ENCODE assay signal across 8 mouse cellular contexts in the genomic region with DNA sequence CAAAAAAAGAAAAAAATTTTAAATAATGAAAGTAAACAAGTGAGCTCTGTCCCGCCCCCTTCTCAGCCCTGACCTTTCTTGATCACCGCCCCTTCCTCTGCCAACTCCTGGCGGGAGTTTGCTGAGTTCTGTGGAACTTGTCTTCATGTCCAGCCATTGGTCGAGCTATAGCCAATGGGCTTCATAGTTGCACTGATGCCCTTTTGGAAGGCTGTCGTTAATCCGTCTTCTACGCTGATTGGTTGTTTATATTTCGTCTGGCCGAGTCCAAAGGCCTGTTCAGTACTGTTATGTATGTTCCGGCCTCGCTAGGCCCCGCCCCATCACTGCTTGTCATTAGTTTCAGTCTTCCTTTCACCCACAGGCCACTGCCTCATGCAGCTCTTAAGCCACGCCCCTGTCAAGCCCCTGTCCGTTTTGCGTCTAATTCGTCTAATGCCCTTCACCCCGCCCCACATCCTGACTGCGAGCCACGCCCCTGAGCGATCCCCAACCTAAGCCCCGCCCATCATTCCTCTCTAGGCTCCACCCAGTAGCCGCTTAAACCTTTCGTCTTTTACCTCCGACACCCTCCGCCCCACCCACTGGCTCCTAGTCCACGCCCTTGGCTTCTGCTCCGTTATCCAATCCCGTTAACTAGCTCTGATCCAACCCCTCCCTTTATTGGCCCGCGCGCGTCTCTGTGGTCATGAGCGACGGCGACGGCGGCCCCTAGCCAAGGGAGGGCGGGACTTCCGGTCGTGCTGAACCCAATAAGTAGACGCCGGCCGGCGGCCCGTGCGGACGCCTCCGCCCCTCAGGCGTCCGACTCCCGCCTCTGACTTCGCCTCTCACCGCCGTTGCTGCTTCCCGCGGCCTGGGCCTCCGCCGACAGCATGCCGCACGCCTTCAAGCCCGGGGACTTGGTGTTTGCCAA. TPM values are rescaled to one million over a fixed set of nuclear protein-coding genes. Genes with fewer than 3 reads are reported as not detected.
DNase-seq lines count a peak whose midpoint lies in the region; ATAC-seq and TF ChIP-seq lines count a peak whose summit lies in the region.

A gene (plus strand): TSS at position 755 of the 916 bp plus-strand sequence.

- ATAC-seq in forebrain, postnatal 0 days: peak; percentile 91
- peak; percentile 94 for ATAC-seq in lung, embryonic 15.5 days (ENCODE audit: borderline replicate concordance, extremely low read depth, low FRiP score, low TSS enrichment)

- no peak for TF ChIP-seq CTCF in MEL (IDR thresholded peaks at IDR 0.05 in 2 of 3, conservative IDR thresholded peaks at IDR 0.05 in 1 of 3; ENCODE audit: control insufficient read depth in 1 of 3, insufficient read depth in 1 of 3, low read depth in 2 of 3, low read length in 3 of 3, poor library complexity in 1 of 3, severe bottlenecking in 1 of 3)
- TF ChIP-seq CTCF in cerebellum, adult 2 months (IDR thresholded peaks at IDR 0.05; ENCODE audit: borderline replicate concordance, insufficient read depth, low read depth, low read length): no peak
- TF ChIP-seq CTCF in forebrain, postnatal 0 days (IDR thresholded peaks at IDR 0.05; ENCODE audit: low read depth): no peak

- H3K9ac ChIP-seq in MEL (ENCODE audit: control insufficient read depth, low read depth, low read length, poor library complexity, severe bottlenecking): peak within 1 kb of the TSS; percentile 82
- H3K9ac ChIP-seq in forebrain, postnatal 0 days: peak within 1 kb of the TSS; percentile 71
- peak within 1 kb of the TSS; percentile 93 for H3K9ac ChIP-seq in lung, embryonic 15.5 days

- peak within 1 kb of the TSS; percentile 63 to 98 for H3K4me3 ChIP-seq in MEL (ENCODE audit: control insufficient read depth in 1 of 2, insufficient read depth in 1 of 2, low read depth in 2 of 2, low read length in 2 of 2)
- peak within 1 kb of the TSS; percentile 87 for H3K4me3 ChIP-seq in cerebellum, adult 2 months (replicated peaks; ENCODE audit: insufficient read depth, low read depth, low read length)
- peak within 1 kb of the TSS; percentile 99 for H3K4me3 ChIP-seq in forebrain, postnatal 0 days (ENCODE audit: low read depth, low read length)
- H3K4me3 ChIP-seq in lung, embryonic 15.5 days: peak within 1 kb of the TSS; percentile 92

- H3K79me2 ChIP-seq in MEL (ENCODE audit: control insufficient read depth, insufficient read depth, low read length, poor library complexity): peaks cover 19% of the 10 kb centered on the region

- H3K4me2 ChIP-seq in forebrain, postnatal 0 days (ENCODE audit: low read depth): peak within 1 kb of the TSS; percentile 96
- H3K4me2 ChIP-seq in lung, embryonic 15.5 days: peak within 1 kb of the TSS; percentile 92

- no peaks in the 10 kb centered on the region for H3K27me3 ChIP-seq in MEL (ENCODE audit: control insufficient read depth in 1 of 2, insufficient read depth in 2 of 2, low read length in 2 of 2)
- no peaks in the 10 kb centered on the region for H3K27me3 ChIP-seq in cerebellum, adult 2 months (ENCODE audit: control insufficient read depth, insufficient read depth, low read length)
- no peaks in the 10 kb centered on the region for H3K27me3 ChIP-seq in forebrain, postnatal 0 days (ENCODE audit: insufficient read depth, low read length)
- H3K27me3 ChIP-seq in lung, embryonic 15.5 days: no peaks in the 10 kb centered on the region

- peaks cover 0 to 10% of the 10 kb centered on the region in 2 experiments; a peak in 2 of 4 replicates for H3K36me3 ChIP-seq in MEL (ENCODE audit: control insufficient read depth in 1 of 2, insufficient read depth in 2 of 2, low read length in 2 of 2)
- H3K36me3 ChIP-seq in forebrain, postnatal 0 days (ENCODE audit: insufficient read depth): peaks cover 12% of the 10 kb centered on the region; the same call in 1 of the 2 replicates
- H3K36me3 ChIP-seq in lung, embryonic 15.5 days: peaks cover 12% of the 10 kb centered on the region; the same call in 1 of the 2 replicates

- peak; percentile 100 for DNase-seq in MEL (ENCODE audit: low read depth, low spot score)
- peak; percentile 99 to 100 for DNase-seq in cerebellum, adult 2 months
- DNase-seq in forebrain, postnatal 0 days: peak; percentile 99
- peak; percentile 100 for DNase-seq in heart, postnatal 4 days
- peak; percentile 99 to 100 for DNase-seq in layer of hippocampus, adult 8-10 months (ENCODE audit: low spot score in 2 of 2)
- DNase-seq in ovary, adult 18-20 months (ENCODE audit: low spot score): peak; percentile 100
- peak; percentile 99 for DNase-seq in thymus, postnatal 0 days (ENCODE audit: low spot score)

- H3K9me3 ChIP-seq in MEL (replicated peaks; ENCODE audit: insufficient read depth, low read length): no peaks in the 10 kb centered on the region
- H3K9me3 ChIP-seq in forebrain, postnatal 0 days (ENCODE audit: low read length): no peaks in the 10 kb centered on the region
- H3K9me3 ChIP-seq in lung, embryonic 15.5 days: no peaks in the 10 kb centered on the region

- WGBS in cerebellum, adult 2 months: under 1% methylated on average over 61 of the region's 61 CpGs
- 1% methylated on average over 58 of the region's 61 CpGs for WGBS in forebrain, postnatal 0 days
- under 1% methylated on average over 61 of the region's 61 CpGs for WGBS in lung, embryonic 15.5 days

- H3K27ac ChIP-seq in MEL (ENCODE audit: control insufficient read depth, low read depth, low read length): peak within 1 kb of the TSS; percentile 10; the same call in 1 of the 2 replicates
- H3K27ac ChIP-seq in cerebellum, adult 2 months (ENCODE audit: insufficient read depth, low read length): no peak within 1 kb of the TSS
- peak within 1 kb of the TSS; percentile 75 for H3K27ac ChIP-seq in forebrain, postnatal 0 days (ENCODE audit: low read depth, low read length)
- H3K27ac ChIP-seq in lung, embryonic 15.5 days: peak within 1 kb of the TSS; percentile 62

- TF ChIP-seq RAD21 in MEL (IDR thresholded peaks at IDR 0.05; ENCODE audit: low read depth, low read length): no peak

- TF ChIP-seq POLR2A in MEL (IDR thresholded peaks at IDR 0.05; ENCODE audit: control insufficient read depth in 1 of 2, insufficient read depth in 1 of 2, low read depth in 1 of 2, low read length in 2 of 2, poor library complexity in 1 of 2): peak; percentile 93 to 96
- peak; percentile 71 for TF ChIP-seq POLR2A in cerebellum, adult 2 months (IDR thresholded peaks at IDR 0.05; ENCODE audit: borderline replicate concordance, insufficient read depth, low read length)

- H3K4me1 ChIP-seq in MEL (ENCODE audit: control insufficient read depth in 1 of 2, insufficient read depth in 2 of 2, low read length in 2 of 2): peaks cover 0 to 21% of the 10 kb centered on the region in 2 experiments; a peak in 3 of 4 replicates
- H3K4me1 ChIP-seq in cerebellum, adult 2 months (ENCODE audit: control insufficient read depth, insufficient read depth, low read length): peaks cover 6% of the 10 kb centered on the region; the same call in 1 of the 2 replicates
- peaks cover 14% of the 10 kb centered on the region for H3K4me1 ChIP-seq in forebrain, postnatal 0 days (ENCODE audit: insufficient read depth)
- peaks cover 28% of the 10 kb centered on the region for H3K4me1 ChIP-seq in lung, embryonic 15.5 days

- TF ChIP-seq EP300 in MEL (IDR thresholded peaks at IDR 0.05; ENCODE audit: low read depth in 1 of 2, low read length in 2 of 2): no peak

TF ChIP-seq in MEL, 35 proteins besides CTCF, POLR2A, EP300 and RAD21 (continues in another document):
- TF ChIP-seq ZNF384 (IDR thresholded peaks at IDR 0.05; ENCODE audit: low read depth, low read length) (no peak), USF1 (IDR thresholded peaks at IDR 0.05; ENCODE audit: low read depth, low read length) (peak; percentile 3), JUND (IDR thresholded peaks at IDR 0.05; ENCODE audit: low read depth, low read length) (no peak), CHD2 (IDR thresholded peaks at IDR 0.05; ENCODE audit: low read length) (peak; percentile 56), ZMIZ1 (IDR thresholded peaks at IDR 0.05; ENCODE audit: low read depth, low read length) (peak; percentile 95), E2F4 (IDR thresholded peaks at IDR 0.05; ENCODE audit: borderline replicate concordance, low read depth, low read length) (peak; percentile 95), TBP (IDR thresholded peaks at IDR 0.05; ENCODE audit: low read depth, low read length) (peak; percentile 77), NRF1 (IDR thresholded peaks at IDR 0.05; ENCODE audit: insufficient read depth, low read depth, low read length, poor library complexity, severe bottlenecking) (peak; percentile 19; the same call in 1 of the 2 replicates), MAZ (IDR thresholded peaks at IDR 0.05; ENCODE audit: low read depth, low read length) (peak; percentile 44; the same call in 1 of the 2 replicates), SMC3 (IDR thresholded peaks at IDR 0.05; ENCODE audit: low read depth, low read length) (no peak), TCF12 (IDR thresholded peaks at IDR 0.05; ENCODE audit: low read depth, low read length) (0 out of 2 replicates have a peak, but pooled peaks have one; percentile 25), SIN3A (IDR thresholded peaks at IDR 0.05; ENCODE audit: low read length) (peak; percentile 77), MYC (IDR thresholded peaks at IDR 0.05; ENCODE audit: low read depth, low read length) (0 out of 2 replicates have a peak, but pooled peaks have one; percentile 46), ETS1 (IDR thresholded peaks at IDR 0.05; ENCODE audit: low read depth, low read length) (no peak), MYB (IDR thresholded peaks at IDR 0.05; ENCODE audit: low read depth, low read length) (no peak), HCFC1 (IDR thresholded peaks at IDR 0.05; ENCODE audit: low read depth, low read length) (peak; percentile 78), ZC3H11A (IDR thresholded peaks at IDR 0.05; ENCODE audit: low read depth, low read length) (no peak), POLR2AphosphoS5 (IDR thresholded peaks at IDR 0.05; ENCODE audit: borderline replicate concordance, low read depth, low read length) (no peak), ZKSCAN1 (IDR thresholded peaks at IDR 0.05; ENCODE audit: low read depth, low read length) (no peak), POLR2AphosphoS2 (IDR thresholded peaks at IDR 0.05; ENCODE audit: low read length) (peak; percentile 81)

RNA-seq across cellular contexts. Expression of the gene that starts here (rescaled TPM):
- 64.2 and 71.9 TPM in 2 replicates for total RNA-seq in MEL (2012; rRNA removed)
- 100 to 1,000 TPM in 1 of 2 experiments, not detected in 1; 132 TPM for polyA plus RNA-seq in MEL (2012; ENCODE audit: insufficient read depth in 1 of 2, insufficient read length in 2 of 2, low read depth in 1 of 2, low replicate concordance in 2 of 2, missing spikeins in 1 of 2)
- polyA plus RNA-seq in cerebellum, adult 2 months (2012; rRNA removed): 109 and 116 TPM in 2 replicates
- 79.9 and 96.4 TPM in 2 replicates for total RNA-seq in forebrain, postnatal 0 days (2014; rRNA removed)
- polyA plus RNA-seq in forebrain, postnatal 0 days (2015; fragmentation: Nextera tagmentation; extraction: Ambion mirVana): 99.9 and 114 TPM in 2 replicates
- 10 to 100 TPM; 52.8 to 55.9 TPM for total RNA-seq in heart, postnatal 4 days (2021)
- 100 to 1,000 TPM; 112 to 127 (median 115) TPM for total RNA-seq in layer of hippocampus, adult 8-10 months (2022)
- 111 and 119 TPM in 2 replicates for polyA plus RNA-seq in lung, embryonic 15.5 days (2015; fragmentation: Nextera tagmentation; extraction: Ambion mirVana)
- 80.0 and 81.8 TPM in 2 replicates for polyA plus RNA-seq in thymus, postnatal 0 days (2015; fragmentation: Nextera tagmentation; extraction: Ambion mirVana)
